Mouse (Mus musculus): Measurements from ENCODE around the gene Ptgfrn. TPM values are rescaled to one million over a fixed set of nuclear protein-coding genes. Genes with fewer than 3 reads are reported as not detected.
A peak's percentile ranks its signal among the peaks of the same experiment; 100 is the strongest.

Gene Ptgfrn
- total and polyA plus RNA-seq, 2 experiments from 2014 or later: 5.2 to 61.5 TPM

DNA sequence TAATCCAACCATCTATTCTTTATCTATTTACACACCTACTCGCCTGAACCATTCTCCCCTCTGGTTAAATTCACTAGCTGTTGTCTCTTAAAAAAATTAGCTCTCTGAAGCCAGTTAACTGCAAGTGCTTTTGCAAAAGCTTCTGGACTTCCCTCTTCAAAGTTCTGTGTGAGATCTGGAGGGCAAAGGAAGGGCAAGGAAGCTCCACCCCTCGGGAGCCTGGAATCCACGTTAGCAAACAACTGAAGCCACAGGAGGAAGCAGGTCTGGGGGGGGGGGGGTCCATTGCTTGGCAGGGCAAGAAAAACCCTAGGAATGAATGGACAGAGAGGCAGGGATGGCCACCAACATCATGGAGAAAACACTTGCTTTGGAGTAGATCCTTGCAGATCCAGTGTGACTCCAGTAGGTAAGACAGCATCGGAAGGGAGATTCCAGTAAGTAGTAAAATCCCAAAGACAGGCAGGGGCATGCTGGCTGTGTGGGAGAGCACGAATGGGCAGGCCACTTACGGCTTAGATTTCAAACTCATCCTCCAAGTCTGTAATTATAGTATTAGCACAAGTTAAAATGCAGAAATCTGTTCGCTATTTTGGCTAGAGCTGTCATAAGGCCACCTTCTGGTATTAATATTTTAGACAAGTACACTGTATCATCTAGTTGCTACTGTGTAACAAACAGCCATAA lies 78.5 kb downstream of the Ptgfrn start:
- no peak overlapping the region for H3K4me2 ChIP-seq (ENCODE audit: low read depth, low read length)
- H3K9ac ChIP-seq (replicated peaks; ENCODE audit: low read depth, low read length): no peak overlapping the region
- ATAC-seq (ENCODE audit: insufficient read depth, low read depth): no peak
- TF ChIP-seq CTCF (IDR thresholded peaks at IDR 0.05; ENCODE audit: low read depth) (no peak), EP300 (IDR thresholded peaks at IDR 0.05; ENCODE audit: low read depth) (no peak)
- no peak for DNase-seq (ENCODE audit: low spot score)
- no peak overlapping the region for H3K4me3 ChIP-seq (ENCODE audit: low read depth, low read length)
- WGBS: 56% methylated on average over 7 of the region's 7 CpGs
- 0 out of 2 replicates have a peak overlapping the region, but pooled peaks have one; percentile 11 for H3K27ac ChIP-seq (ENCODE audit: low read depth)
- H3K9me3 ChIP-seq (replicated peaks; ENCODE audit: control insufficient read depth, low read length): no peaks in the 10 kb centered on the region
- H3K4me1 ChIP-seq (ENCODE audit: control insufficient read depth, insufficient read depth): peaks cover 27% of the 10 kb centered on the region
- H3K27me3 ChIP-seq (ENCODE audit: control insufficient read depth, insufficient read depth, low read length): no peaks in the 10 kb centered on the region
- H3K36me3 ChIP-seq (replicated peaks; ENCODE audit: control insufficient read depth, insufficient read depth, low read length): no peaks in the 10 kb centered on the region

DNA sequence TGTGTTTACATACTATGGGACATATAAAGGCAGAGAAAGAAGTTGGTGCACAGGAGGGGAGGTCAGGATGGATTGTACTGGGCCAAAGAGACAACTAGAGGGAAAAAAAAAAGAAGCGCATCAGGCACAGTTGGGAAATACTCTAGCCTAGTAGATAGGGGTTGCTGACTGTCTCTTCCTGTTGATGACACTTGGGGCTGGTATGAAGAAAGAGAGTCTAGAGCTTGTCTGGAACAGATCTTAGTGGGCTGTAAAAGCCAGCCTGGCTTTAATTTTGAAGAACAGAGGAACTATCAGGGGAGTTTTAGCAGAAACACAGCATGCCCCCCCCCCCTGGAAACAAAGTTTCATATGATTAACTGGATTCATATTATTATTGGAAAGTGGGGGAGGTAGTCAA lies 79.4 kb downstream of the Ptgfrn start:
- Histone ChIP-seq H3K9me3 (replicated peaks; ENCODE audit: control insufficient read depth, low read length) (no peaks in the 10 kb centered on the region), H3K4me1 (ENCODE audit: control insufficient read depth, insufficient read depth) (peaks cover 25% of the 10 kb centered on the region; the same call in 1 of the 2 replicates), H3K27ac (ENCODE audit: low read depth) (no peak overlapping the region)

GRCm38 (mm10) chr3:101029339-101029738 lies 80.7 kb downstream of the Ptgfrn start, which contains the start of gene Cd101:
Gene Cd101, minus strand, starts transcription at chr3:101029556.
- no peaks in the 10 kb centered on the region for H3K27me3 ChIP-seq (ENCODE audit: control insufficient read depth, insufficient read depth, low read length)
- H3K9ac ChIP-seq (replicated peaks; ENCODE audit: low read depth, low read length): no peak within 1 kb of the TSS
- TF ChIP-seq CTCF (IDR thresholded peaks at IDR 0.05; ENCODE audit: low read depth): no peak
- no peak for TF ChIP-seq EP300 (IDR thresholded peaks at IDR 0.05; ENCODE audit: low read depth)
- no peak within 1 kb of the TSS for H3K4me2 ChIP-seq (ENCODE audit: low read depth, low read length)
- ATAC-seq (ENCODE audit: insufficient read depth, low read depth) (no peak), DNase-seq (ENCODE audit: low spot score) (no peak)
- H3K9me3 ChIP-seq (replicated peaks; ENCODE audit: control insufficient read depth, low read length): no peaks in the 10 kb centered on the region
- H3K27ac ChIP-seq (ENCODE audit: low read depth): no peak within 1 kb of the TSS
- WGBS: 81% methylated on average over 4 of the region's 4 CpGs
- H3K4me1 ChIP-seq (ENCODE audit: control insufficient read depth, insufficient read depth): peaks cover 27% of the 10 kb centered on the region; the same call in 1 of the 2 replicates
- H3K36me3 ChIP-seq (replicated peaks; ENCODE audit: control insufficient read depth, insufficient read depth, low read length): no peaks in the 10 kb centered on the region
- no peak within 1 kb of the TSS for H3K4me3 ChIP-seq (ENCODE audit: low read depth, low read length)

More for the DNA sequence above, 79.4 kb downstream of the Ptgfrn start:
- Histone ChIP-seq H3K27me3 (ENCODE audit: control insufficient read depth, insufficient read depth, low read length) (no peaks in the 10 kb centered on the region), H3K9ac (replicated peaks; ENCODE audit: low read depth, low read length) (no peak overlapping the region), H3K4me3 (ENCODE audit: low read depth, low read length) (no peak overlapping the region), H3K36me3 (replicated peaks; ENCODE audit: control insufficient read depth, insufficient read depth, low read length) (no peaks in the 10 kb centered on the region), H3K4me2 (ENCODE audit: low read depth, low read length) (no peak overlapping the region)
- no peak for ATAC-seq (ENCODE audit: insufficient read depth, low read depth)
- 86% methylated on average over 1 of the region's 1 CpGs for WGBS
- TF ChIP-seq EP300 (IDR thresholded peaks at IDR 0.05; ENCODE audit: low read depth) (no peak), CTCF (IDR thresholded peaks at IDR 0.05; ENCODE audit: low read depth) (no peak)
- no peak for DNase-seq (ENCODE audit: low spot score)

- Histone ChIP-seq H3K4me2 (ENCODE audit: low read depth, low read length) (peak overlapping the region; percentile 6; the same call in 1 of the 2 replicates), H3K4me3 (ENCODE audit: low read depth, low read length) (no peak overlapping the region), H3K9ac (replicated peaks; ENCODE audit: low read depth, low read length) (no peak overlapping the region), H3K27ac (ENCODE audit: low read depth) (peak overlapping the region; percentile 72), H3K36me3 (replicated peaks; ENCODE audit: control insufficient read depth, insufficient read depth, low read length) (no peaks in the 10 kb centered on the region), H3K9me3 (replicated peaks; ENCODE audit: control insufficient read depth, low read length) (no peaks in the 10 kb centered on the region), H3K4me1 (ENCODE audit: control insufficient read depth, insufficient read depth) (peaks cover 26% of the 10 kb centered on the region; the same call in 1 of the 2 replicates), H3K27me3 (ENCODE audit: control insufficient read depth, insufficient read depth, low read length) (no peaks in the 10 kb centered on the region)
- WGBS: 48% methylated on average over 1 of the region's 1 CpGs
- TF ChIP-seq EP300 (IDR thresholded peaks at IDR 0.05; ENCODE audit: low read depth): peak; percentile 85
- TF ChIP-seq CTCF (IDR thresholded peaks at IDR 0.05; ENCODE audit: low read depth): no peak
- DNase-seq (ENCODE audit: low spot score) (peak; percentile 70), ATAC-seq (ENCODE audit: insufficient read depth, low read depth) (peak; percentile 87)
Measured at GRCm38 (mm10) chr3:101026741-101027140, 83.3 kb downstream of the Ptgfrn start.

DNA sequence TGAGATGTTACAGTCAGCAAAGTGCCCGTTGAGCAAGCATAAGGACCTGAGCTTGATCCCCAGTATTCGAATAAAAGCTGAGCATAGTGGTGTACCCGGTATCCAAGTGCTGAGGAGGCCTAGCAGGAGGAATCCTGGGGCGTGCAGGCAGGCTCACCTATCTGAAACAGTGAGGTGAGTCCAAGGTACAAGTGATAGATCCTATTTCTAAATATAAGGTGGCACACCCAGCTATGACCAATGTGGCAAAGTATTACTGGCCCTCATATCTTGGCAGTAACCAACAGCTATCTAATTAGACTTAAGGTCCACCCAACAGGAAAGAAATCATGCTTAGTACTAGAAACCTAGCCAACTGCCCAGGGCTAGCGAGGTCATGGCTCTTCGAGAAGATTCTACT lies 87.1 kb downstream of the Ptgfrn start:
- Histone ChIP-seq H3K27me3 (ENCODE audit: control insufficient read depth, insufficient read depth, low read length) (no peaks in the 10 kb centered on the region), H3K9ac (replicated peaks; ENCODE audit: low read depth, low read length) (no peak overlapping the region), H3K9me3 (replicated peaks; ENCODE audit: control insufficient read depth, low read length) (no peaks in the 10 kb centered on the region), H3K36me3 (replicated peaks; ENCODE audit: control insufficient read depth, insufficient read depth, low read length) (no peaks in the 10 kb centered on the region), H3K4me2 (ENCODE audit: low read depth, low read length) (no peak overlapping the region), H3K4me1 (ENCODE audit: control insufficient read depth, insufficient read depth) (0 out of 2 replicates have a peak, but pooled peaks cover 13% of the 10 kb centered on the region), H3K27ac (ENCODE audit: low read depth) (no peak overlapping the region), H3K4me3 (ENCODE audit: low read depth, low read length) (no peak overlapping the region)
- no peak for ATAC-seq (ENCODE audit: insufficient read depth, low read depth)
- no peak for DNase-seq (ENCODE audit: low spot score)
- 89% methylated on average over 6 of the region's 6 CpGs for WGBS
- TF ChIP-seq CTCF (IDR thresholded peaks at IDR 0.05; ENCODE audit: low read depth) (no peak), EP300 (IDR thresholded peaks at IDR 0.05; ENCODE audit: low read depth) (no peak)

Data from heart, postnatal 0 days (tissue).